Mouse (Mus musculus) kidney, adult 9 months (tissue): ENCODE data around the gene Lrrfip2.

ENCODE experiments used
- DNase-seq: peaks from one replicate; pipeline ENCODE4 v3.0.0; 2022

Gene Lrrfip2

GRCm38 (mm10) chr9:111166612-111167011, 49.2 kb downstream of the Lrrfip2 start:
- no peak for DNase-seq

- no peak for DNase-seq
Measured at GRCm38 (mm10) chr9:111170430-111170829, 53.0 kb downstream of the Lrrfip2 start.

GRCm38 (mm10) chr9:111174071-111174470, 56.7 kb downstream of the Lrrfip2 start:
- no peak for DNase-seq

- no peak for DNase-seq
Measured at GRCm38 (mm10) chr9:111178971-111179370, 61.6 kb downstream of the Lrrfip2 start.

GRCm38 (mm10) chr9:111182176-111182575, 64.8 kb downstream of the Lrrfip2 start:
- DNase-seq, result no peak

GRCm38 (mm10) chr9:111184929-111185328, 67.5 kb downstream of the Lrrfip2 start:
- DNase-seq, result no peak

GRCm38 (mm10) chr9:111186861-111187260, 69.5 kb downstream of the Lrrfip2 start:
- DNase-seq, result no peak

- DNase-seq, result no peak
Measured at GRCm38 (mm10) chr9:111188731-111189130, 71.3 kb downstream of the Lrrfip2 start.

GRCm38 (mm10) chr9:111193211-111193610, 75.8 kb downstream of the Lrrfip2 start:
- no peak for DNase-seq

- DNase-seq, result no peak
Measured at GRCm38 (mm10) chr9:111197116-111197515, 79.7 kb downstream of the Lrrfip2 start.

- DNase-seq, result no peak
Measured at GRCm38 (mm10) chr9:111197712-111198111, 80.3 kb downstream of the Lrrfip2 start.

- DNase-seq, result no peak
Measured at GRCm38 (mm10) chr9:111198332-111198731, 80.9 kb downstream of the Lrrfip2 start.

GRCm38 (mm10) chr9:111200208-111200607, 82.8 kb downstream of the Lrrfip2 start:
- DNase-seq, result no peak

GRCm38 (mm10) chr9:111204601-111205375, 87.4 kb downstream of the Lrrfip2 start:
- DNase-seq, result peak; percentile 24

GRCm38 (mm10) chr9:111207683-111208082, 90.3 kb downstream of the Lrrfip2 start:
- no peak for DNase-seq

GRCm38 (mm10) chr9:111208185-111208584, 90.8 kb downstream of the Lrrfip2 start:
- DNase-seq, result no peak

GRCm38 (mm10) chr9:111209158-111209699, 91.8 kb downstream of the Lrrfip2 start:
- DNase-seq, result no peak

- no peak for DNase-seq
Measured at GRCm38 (mm10) chr9:111210412-111210811, 93.0 kb downstream of the Lrrfip2 start.

- DNase-seq, result peak; percentile 63
Measured at GRCm38 (mm10) chr9:111211122-111212041, 94.0 kb downstream of the Lrrfip2 start.

GRCm38 (mm10) chr9:111213501-111213900, 96.1 kb downstream of the Lrrfip2 start:
- DNase-seq, result peak; percentile 39

- no peak for DNase-seq
Measured at GRCm38 (mm10) chr9:111216424-111216823, 99.0 kb downstream of the Lrrfip2 start.

- no peak for DNase-seq
Measured at GRCm38 (mm10) chr9:111220551-111221080, 103.2 kb downstream of the Lrrfip2 start.

GRCm38 (mm10) chr9:111221580-111221979, 104.2 kb downstream of the Lrrfip2 start:
- no peak for DNase-seq
